Comparison of ENCODE assay signal across 8 mouse cellular contexts in the genomic region with DNA sequence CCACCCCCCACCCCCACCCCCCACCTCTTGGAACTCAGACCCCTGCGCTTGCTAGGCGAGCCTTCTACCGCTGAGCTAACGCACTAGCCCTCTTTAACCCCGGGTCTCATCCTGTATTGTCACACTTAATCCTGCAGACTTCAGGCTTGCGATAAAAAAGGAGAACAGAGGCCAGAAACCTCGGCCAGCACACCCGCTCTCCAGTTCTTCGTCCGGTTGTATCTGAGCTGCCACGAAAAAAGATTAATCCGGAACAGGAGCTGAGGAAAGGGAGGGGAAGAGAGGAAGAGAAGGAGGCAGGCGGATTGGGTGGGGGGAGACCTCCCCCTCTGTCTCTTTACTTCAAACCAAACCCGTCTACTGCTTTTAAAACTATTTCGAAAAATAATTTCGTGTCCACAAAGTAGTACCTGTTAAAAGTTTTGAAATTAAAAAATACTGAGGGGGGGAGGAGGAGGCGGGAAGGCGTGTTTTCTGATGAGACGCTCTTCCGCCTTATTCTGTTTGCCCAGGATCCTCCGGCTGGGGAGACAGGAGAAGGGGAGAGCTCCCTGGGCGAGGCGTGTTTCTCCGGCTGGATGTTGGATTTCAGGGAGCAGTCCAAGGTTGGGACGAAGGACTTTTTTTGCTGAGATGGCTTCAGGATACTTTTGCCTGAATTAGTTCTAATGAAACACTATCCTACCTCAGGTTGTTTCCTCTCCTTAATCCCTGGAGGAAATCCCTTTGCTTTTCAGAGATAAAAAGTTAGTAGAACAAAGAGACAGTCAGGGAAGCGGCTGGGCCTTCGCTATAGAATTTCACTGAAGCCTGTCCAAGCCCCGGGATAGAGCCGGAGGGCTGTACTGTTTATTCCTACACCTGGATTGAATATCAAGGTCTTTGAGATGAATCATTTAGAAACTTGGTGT. TPM values are rescaled to one million over a fixed set of nuclear protein-coding genes. Genes with fewer than 3 reads are reported as not detected.
DNase-seq lines count a peak whose midpoint lies in the region; ATAC-seq and TF ChIP-seq lines count a peak whose summit lies in the region.

No protein-coding gene starts in this region.

- H3K9me3 ChIP-seq in hindbrain, embryonic 12.5 days (replicated peaks): no peaks in the 10 kb centered on the region
- H3K9me3 ChIP-seq in liver, embryonic 11.5 days (ENCODE audit: control insufficient read depth, low read length): no peaks in the 10 kb centered on the region

- 1% methylated on average over 29 of the region's 29 CpGs for WGBS in hindbrain, embryonic 12.5 days
- 4% methylated on average over 29 of the region's 29 CpGs for WGBS in liver, embryonic 11.5 days

- intact Hi-C loops in left cerebral cortex, adult 2 months (cut with DNase I): loop anchor here (5.0 kb wide), 1 partner anchor 58 kb away; a partner anchor contains a TSS
- intact Hi-C loops in left cerebral cortex, postnatal 4 days (cut with DNase I): no loop called here

- H3K27ac ChIP-seq in left cerebral cortex, adult 2 months: peak overlapping the region; percentile 47; the same call in 1 of the 2 replicates
- peak overlapping the region; percentile 70 for H3K27ac ChIP-seq in embryonic fibroblast, embryonic 13.5 days (ENCODE audit: insufficient read depth, low read length)
- H3K27ac ChIP-seq in hindbrain, embryonic 12.5 days: peak overlapping the region; percentile 55
- peak overlapping the region; percentile 46; the same call in 1 of the 2 replicates for H3K27ac ChIP-seq in liver, embryonic 11.5 days (ENCODE audit: low read depth, low read length)

- no peaks in the 10 kb centered on the region for H3K36me3 ChIP-seq in hindbrain, embryonic 12.5 days
- H3K36me3 ChIP-seq in liver, embryonic 11.5 days (ENCODE audit: control insufficient read depth, insufficient read depth, low read length): no peaks in the 10 kb centered on the region

- peaks cover 3% of the 10 kb centered on the region for H3K4me1 ChIP-seq in embryonic fibroblast, embryonic 13.5 days (ENCODE audit: control insufficient read depth, insufficient read depth, low read length)
- H3K4me1 ChIP-seq in hindbrain, embryonic 12.5 days: peaks cover 18% of the 10 kb centered on the region
- peaks cover 7% of the 10 kb centered on the region for H3K4me1 ChIP-seq in liver, embryonic 11.5 days (replicated peaks; ENCODE audit: control insufficient read depth, insufficient read depth, low read length)

- no peak for TF ChIP-seq CTCF in left cerebral cortex, adult 2 months (IDR thresholded peaks at IDR 0.05)
- no peak for TF ChIP-seq CTCF in embryonic fibroblast, embryonic 13.5 days (IDR thresholded peaks at IDR 0.05; ENCODE audit: borderline replicate concordance, insufficient read depth, low read length)

- no peak for DNase-seq in left cerebral cortex, adult 2 months (ENCODE audit: extremely low spot score in 1 of 2, low spot score in 2 of 2)
- no peak for DNase-seq in left cerebral cortex, adult 11 months (ENCODE audit: low spot score)
- DNase-seq in liver, embryonic 11.5 days (ENCODE audit: low spot score): peak; percentile 43
- DNase-seq in neural tube, embryonic 10.5 days (ENCODE audit: extremely low spot score, low spot score): peak; percentile 47
- no peak for DNase-seq in left cerebral cortex, postnatal 4 days
- DNase-seq in layer of hippocampus, postnatal 36 days: no peak

- peak overlapping the region; percentile 46 for H3K9ac ChIP-seq in hindbrain, embryonic 12.5 days
- peak overlapping the region; percentile 39; the same call in 1 of the 2 replicates for H3K9ac ChIP-seq in liver, embryonic 11.5 days (ENCODE audit: low read depth, low read length)

- H3K4me3 ChIP-seq in left cerebral cortex, adult 2 months: peak overlapping the region; percentile 27
- peak overlapping the region; percentile 7; the same call in 1 of the 2 replicates for H3K4me3 ChIP-seq in embryonic fibroblast, embryonic 13.5 days (ENCODE audit: insufficient read depth, low read length)
- H3K4me3 ChIP-seq in hindbrain, embryonic 12.5 days: peak overlapping the region; percentile 22
- peak overlapping the region; percentile 25 for H3K4me3 ChIP-seq in liver, embryonic 11.5 days (ENCODE audit: low read depth, low read length)

- peak; percentile 59 for ATAC-seq in hindbrain, embryonic 12.5 days (ENCODE audit: low FRiP score)
- peak; percentile 40 for ATAC-seq in liver, embryonic 11.5 days (replicated peaks; ENCODE audit: low FRiP score)

- peak; percentile 60 for TF ChIP-seq POLR2A in embryonic fibroblast, embryonic 13.5 days (IDR thresholded peaks at IDR 0.05; ENCODE audit: low read depth, low read length)

- no peaks in the 10 kb centered on the region for H3K27me3 ChIP-seq in hindbrain, embryonic 12.5 days
- H3K27me3 ChIP-seq in liver, embryonic 11.5 days (replicated peaks; ENCODE audit: control insufficient read depth, insufficient read depth, low read length): no peaks in the 10 kb centered on the region

- peak overlapping the region; percentile 58 for H3K4me2 ChIP-seq in hindbrain, embryonic 12.5 days (replicated peaks)
- H3K4me2 ChIP-seq in liver, embryonic 11.5 days: peak overlapping the region; percentile 62

RNA-seq across cellular contexts. Expression of a gene that starts 59.2 kb away (rescaled TPM):
- 100 to 1,000 TPM; 101 to 116 TPM for total RNA-seq in left cerebral cortex, adult 2 months (2021)
- 23.2 and 41.3 TPM in 2 replicates for polyA plus RNA-seq in embryonic fibroblast, embryonic 13.5 days (2011; ENCODE audit: insufficient read length, low read depth, missing spikeins)
- polyA plus RNA-seq in hindbrain, embryonic 12.5 days (2016; fragmentation: Nextera tagmentation; extraction: Ambion mirVana): 38.3 and 39.6 TPM in 2 replicates
- polyA plus RNA-seq in liver, embryonic 11.5 days (2014; fragmentation: Nextera tagmentation; extraction: Ambion mirVana): 37.6 and 40.3 TPM in 2 replicates
- total RNA-seq in left cerebral cortex, postnatal 4 days (2021): 10 to 100 TPM; 52.6 to 53.1 TPM
- 10 to 100 TPM; 83.1 to 84.7 TPM for total RNA-seq in layer of hippocampus, postnatal 36 days (2021)

Comparison
In these comparisons a context has a peak if more than half of its experiments do, and no peak if none do; other contexts are left out.
1. DNase-seq: peak in liver, embryonic 11.5 days (single experiment) and neural tube, embryonic 10.5 days (single experiment); none in left cerebral cortex, adult 2 months (0 of 2), left cerebral cortex, adult 11 months (single experiment), left cerebral cortex, postnatal 4 days (single experiment) and layer of hippocampus, postnatal 36 days (0 of 2).
2. Peak in every context shown above with its lines, with median percentiles within 50 percentile points of each other: H3K27ac ChIP-seq and H3K4me3 ChIP-seq.